Mouse (Mus musculus): ENCODE results near the gene Gna12. TPM values are rescaled to one million over a fixed set of nuclear protein-coding genes. Genes with fewer than 3 reads are reported as not detected.
A peak's percentile ranks its signal among the peaks of the same experiment; 100 is the strongest.

Gna12 gene
- polyA plus RNA-seq, 1 experiment from 2014 or later, result 43.8 TPM

DNA sequence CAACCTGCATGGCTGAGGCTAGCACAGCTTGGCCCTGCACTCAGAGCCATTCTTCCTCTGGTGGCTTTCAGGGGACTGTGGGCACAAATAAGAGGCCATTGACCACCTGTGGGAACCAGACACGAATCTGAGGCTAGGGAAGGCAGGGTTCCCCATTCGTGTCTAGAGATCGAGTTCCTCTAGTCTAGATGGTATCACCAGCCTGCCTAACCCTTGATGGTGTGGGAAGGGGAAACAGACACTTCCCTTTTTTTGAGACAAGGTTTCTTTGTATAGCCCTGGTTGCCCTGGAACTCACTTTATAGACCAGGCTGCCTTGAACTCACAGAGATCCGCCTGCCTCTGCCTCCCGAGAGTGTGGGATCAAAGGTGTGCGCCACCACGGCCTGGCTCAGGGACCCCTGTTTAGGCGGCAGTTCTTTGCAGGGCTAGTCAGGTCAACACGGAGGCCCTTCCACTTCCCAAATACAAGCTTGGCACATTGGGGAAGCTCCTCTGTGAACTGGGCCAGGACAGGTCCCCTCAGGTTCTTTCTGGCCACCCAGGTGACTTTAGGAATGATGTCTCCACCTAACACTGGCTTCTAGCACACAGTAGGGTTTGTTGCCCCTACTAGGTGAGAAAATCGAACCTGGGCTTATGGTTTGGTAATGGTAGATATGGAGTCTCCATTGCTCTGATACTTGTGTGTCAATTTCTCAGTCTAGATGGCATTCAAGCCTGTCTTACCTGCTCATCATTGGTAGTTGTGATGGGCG lies 99.0 kb downstream of the Gna12 start:
- WGBS, result 90% methylated on average over 11 of the region's 11 CpGs
- Histone ChIP-seq H3K36me3 (no peaks in the 10 kb centered on the region), H3K27ac (replicated peaks) (no peak overlapping the region), H3K4me2 (no peak overlapping the region), H3K9ac (replicated peaks) (no peak overlapping the region), H3K9me3 (replicated peaks) (no peaks in the 10 kb centered on the region), H3K4me1 (peaks cover 10% of the 10 kb centered on the region), H3K4me3 (replicated peaks) (no peak overlapping the region), H3K27me3 (replicated peaks) (peaks cover 19% of the 10 kb centered on the region)
- no peak for ATAC-seq (ENCODE audit: low FRiP score)

DNA sequence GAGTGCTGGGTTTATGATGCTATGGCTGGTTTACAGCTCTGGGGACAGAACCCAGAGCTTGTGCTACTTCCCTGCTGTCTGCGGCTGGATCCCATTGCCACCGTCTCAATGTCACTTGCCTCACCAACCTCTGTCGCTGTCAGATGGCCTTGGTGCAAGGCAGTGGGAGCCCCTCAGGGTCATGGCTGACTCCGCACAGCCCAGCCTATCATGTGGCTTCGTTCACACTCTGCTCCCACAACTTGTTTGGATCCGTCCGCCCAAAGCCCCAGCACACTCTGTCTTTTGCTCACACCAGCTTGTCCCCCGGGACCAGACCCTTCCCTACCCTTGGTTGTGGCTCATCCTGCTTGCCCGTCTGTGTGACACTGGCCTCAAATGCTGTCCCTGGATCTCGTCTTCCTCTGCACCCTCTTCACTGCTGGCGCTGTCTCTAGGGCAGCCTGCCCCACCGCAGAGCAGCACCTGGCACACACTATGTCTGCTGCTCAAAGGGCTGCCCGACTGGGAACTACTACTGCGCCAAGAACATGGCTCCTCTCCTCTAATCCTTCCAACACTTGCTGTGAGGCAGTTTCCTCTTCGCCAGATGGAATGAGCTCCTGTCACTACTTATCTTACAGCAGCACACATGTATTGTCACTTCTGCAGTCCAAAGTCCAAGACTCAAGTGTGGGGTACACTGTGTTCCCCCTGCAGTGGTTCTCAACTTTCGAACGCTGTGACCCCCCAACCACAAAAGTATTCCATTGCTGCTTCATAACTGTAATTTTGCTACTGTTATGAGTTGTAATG lies 103.1 kb downstream of the Gna12 start:
- Histone ChIP-seq H3K4me2 (no peak overlapping the region), H3K27ac (replicated peaks) (no peak overlapping the region), H3K4me3 (replicated peaks) (no peak overlapping the region), H3K9me3 (replicated peaks) (no peaks in the 10 kb centered on the region), H3K4me1 (peaks cover 17% of the 10 kb centered on the region), H3K36me3 (no peaks in the 10 kb centered on the region), H3K27me3 (replicated peaks) (no peaks in the 10 kb centered on the region), H3K9ac (replicated peaks) (no peak overlapping the region)
- ATAC-seq (ENCODE audit: low FRiP score), result no peak
- WGBS, result 83% methylated on average over 17 of the region's 17 CpGs

DNA sequence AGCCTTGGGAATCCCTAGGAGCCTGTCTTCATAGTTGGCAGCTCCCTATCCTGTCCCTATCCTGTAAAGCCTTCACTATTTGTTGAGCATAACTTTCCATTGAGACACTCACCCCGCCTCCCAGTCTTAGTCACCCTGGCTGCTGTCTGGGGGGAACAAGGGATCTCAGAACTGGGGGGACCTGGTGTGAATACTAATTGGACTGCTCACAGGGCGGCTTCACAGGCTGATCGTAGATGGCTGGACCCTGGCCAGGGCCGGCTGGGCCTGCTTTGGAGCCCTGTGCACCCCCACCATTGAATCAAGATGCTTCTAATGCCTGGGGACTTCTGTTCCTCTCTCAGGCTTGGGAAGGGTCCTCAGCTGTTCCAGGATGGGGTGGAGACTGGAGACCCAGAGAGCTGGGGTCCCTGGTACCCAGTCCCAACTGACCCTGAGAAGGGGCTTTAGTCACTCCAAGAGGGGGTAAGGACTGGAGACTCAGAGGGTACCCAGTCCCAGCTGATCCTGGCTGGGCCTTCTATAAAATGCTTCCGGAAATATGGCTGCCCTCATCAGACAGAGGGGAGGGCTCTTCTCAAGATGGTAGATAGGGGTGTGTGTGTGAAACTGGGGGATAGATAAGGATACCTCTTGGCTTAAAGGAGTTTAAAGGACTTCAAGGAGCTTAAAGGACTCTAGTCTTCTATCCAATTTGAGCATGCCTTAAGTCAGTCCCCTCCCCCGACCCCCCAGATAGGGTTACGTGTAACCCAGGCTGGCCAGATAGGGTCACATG lies 104.0 kb downstream of the Gna12 start:
- WGBS, result 56% methylated on average over 7 of the region's 7 CpGs
- Histone ChIP-seq H3K4me2 (no peak overlapping the region), H3K27me3 (replicated peaks) (no peaks in the 10 kb centered on the region), H3K4me3 (replicated peaks) (no peak overlapping the region), H3K9me3 (replicated peaks) (no peaks in the 10 kb centered on the region), H3K9ac (replicated peaks) (no peak overlapping the region), H3K36me3 (no peaks in the 10 kb centered on the region), H3K4me1 (peaks cover 17% of the 10 kb centered on the region), H3K27ac (replicated peaks) (peak overlapping the region; percentile 66)
- peak; percentile 63; the same call in 1 of the 2 replicates for ATAC-seq (ENCODE audit: low FRiP score)

DNA sequence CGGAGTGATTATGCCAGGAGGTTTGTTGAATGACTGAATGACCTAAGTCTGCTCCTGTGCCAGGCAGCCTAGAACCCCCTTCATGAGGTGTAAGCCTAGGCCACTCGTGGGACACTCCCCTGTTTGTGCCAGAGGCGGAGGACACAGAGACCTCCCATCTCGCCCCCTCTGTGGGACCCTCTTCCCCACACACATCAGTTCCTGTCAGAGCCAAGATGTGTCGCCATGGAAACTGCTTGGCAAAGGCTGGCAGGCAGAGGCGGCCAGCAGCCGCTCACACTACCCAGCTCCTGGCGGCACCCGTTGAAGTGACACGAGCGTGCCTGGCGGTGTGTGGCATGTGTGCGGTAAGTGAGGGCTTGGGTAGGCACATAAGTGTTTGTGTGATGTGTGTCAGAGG lies 106.4 kb downstream of the Gna12 start, which contains the start of gene Amz1:
Gene Amz1 (plus strand): TSS at position 306 of the 400 bp plus-strand sequence.
- Histone ChIP-seq H3K9ac (replicated peaks) (no peak within 1 kb of the TSS), H3K27ac (replicated peaks) (0 out of 2 replicates have a peak within 1 kb of the TSS, but pooled peaks have one; percentile 18), H3K4me1 (peaks cover 17% of the 10 kb centered on the region), H3K4me2 (peak within 1 kb of the TSS; percentile 30; the same call in 1 of the 2 replicates), H3K27me3 (replicated peaks) (no peaks in the 10 kb centered on the region), H3K36me3 (peaks cover 7% of the 10 kb centered on the region), H3K4me3 (replicated peaks) (peak within 1 kb of the TSS; percentile 5; the same call in 1 of the 2 replicates), H3K9me3 (replicated peaks) (no peaks in the 10 kb centered on the region)
- WGBS, result 38% methylated on average over 13 of the region's 13 CpGs
- ATAC-seq (ENCODE audit: low FRiP score), result peak; percentile 53; the same call in 1 of the 2 replicates

DNA sequence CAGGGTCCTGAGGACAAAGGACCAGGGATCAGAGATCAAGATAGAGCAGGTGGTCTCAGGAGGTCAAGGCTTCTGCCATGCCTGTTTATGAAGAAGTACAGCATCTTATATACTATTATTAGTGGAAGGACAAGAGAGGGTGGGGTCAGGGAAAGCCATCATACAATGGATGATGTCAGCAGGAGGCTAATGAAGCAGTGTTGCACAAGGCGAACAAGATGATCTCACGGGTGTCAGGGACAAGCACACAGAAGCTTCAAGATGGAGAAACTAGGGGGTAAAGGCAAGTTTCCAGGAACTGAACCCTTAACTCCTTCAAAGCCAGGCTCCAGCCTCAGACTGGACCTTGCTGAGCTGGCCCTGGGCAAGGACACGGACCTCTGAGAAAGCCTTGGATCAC lies 108.1 kb downstream of the Gna12 start:
- no peak overlapping the region for H3K27ac ChIP-seq (replicated peaks)
- H3K9ac ChIP-seq (replicated peaks), result no peak overlapping the region
- H3K4me2 ChIP-seq, result no peak overlapping the region
- 79% methylated on average over 3 of the region's 3 CpGs for WGBS
- H3K9me3 ChIP-seq (replicated peaks), result no peaks in the 10 kb centered on the region
- H3K27me3 ChIP-seq (replicated peaks), result no peaks in the 10 kb centered on the region
- no peak overlapping the region for H3K4me3 ChIP-seq (replicated peaks)
- peaks cover 24% of the 10 kb centered on the region for H3K36me3 ChIP-seq
- H3K4me1 ChIP-seq, result peaks cover 17% of the 10 kb centered on the region
- ATAC-seq (ENCODE audit: low FRiP score), result no peak

DNA sequence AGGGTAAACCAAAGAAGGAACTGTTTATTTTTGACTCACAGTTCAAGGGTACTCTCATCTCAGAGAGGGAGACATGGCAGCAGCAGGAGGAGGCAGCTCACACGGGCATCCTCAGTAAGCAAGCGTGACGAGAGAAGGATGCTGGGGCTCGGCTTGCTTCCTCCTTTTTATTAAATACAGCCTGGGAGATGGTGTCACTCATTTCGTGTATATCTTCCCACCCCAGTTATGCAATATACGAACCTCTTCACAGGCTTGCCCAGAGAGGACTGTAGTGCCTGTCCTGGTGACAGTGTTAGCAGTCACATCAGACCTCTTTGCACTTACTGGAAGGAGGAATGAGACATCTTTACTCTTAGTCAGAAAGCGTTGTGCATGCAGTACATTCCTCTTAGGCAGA lies 109.5 kb downstream of the Gna12 start:
- Histone ChIP-seq H3K4me2 (no peak overlapping the region), H3K36me3 (peaks cover 38% of the 10 kb centered on the region), H3K4me3 (replicated peaks) (no peak overlapping the region), H3K27me3 (replicated peaks) (no peaks in the 10 kb centered on the region), H3K9me3 (replicated peaks) (no peaks in the 10 kb centered on the region), H3K4me1 (peaks cover 17% of the 10 kb centered on the region), H3K27ac (replicated peaks) (no peak overlapping the region), H3K9ac (replicated peaks) (no peak overlapping the region)
- no peak for ATAC-seq (ENCODE audit: low FRiP score)
- WGBS, result 85% methylated on average over 7 of the region's 7 CpGs

DNA sequence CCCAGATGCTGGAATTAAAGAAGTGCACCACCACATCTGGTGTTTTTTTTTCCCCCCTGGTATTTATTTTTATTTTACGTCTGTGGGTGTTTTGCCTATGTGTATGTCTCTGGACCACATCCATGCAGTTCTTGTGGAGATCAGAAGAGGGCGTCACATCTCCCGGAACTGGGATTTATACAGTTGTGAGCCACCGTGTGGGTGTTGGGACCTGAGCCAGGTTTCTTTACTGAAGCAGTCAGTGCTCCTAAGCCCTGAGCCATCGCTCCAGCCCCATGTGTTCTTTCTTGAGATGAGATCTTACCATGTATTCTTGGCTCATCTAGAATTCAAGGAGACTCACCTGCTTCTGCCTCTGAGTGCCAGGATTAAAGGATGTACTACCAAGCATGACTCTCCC lies 119.2 kb downstream of the Gna12 start:
- H3K36me3 ChIP-seq, result peaks cover 68% of the 10 kb centered on the region
- H3K9ac ChIP-seq (replicated peaks), result no peak overlapping the region
- H3K4me2 ChIP-seq, result no peak overlapping the region
- H3K4me3 ChIP-seq (replicated peaks), result no peak overlapping the region
- H3K4me1 ChIP-seq, result peaks cover 8% of the 10 kb centered on the region
- no peaks in the 10 kb centered on the region for H3K27me3 ChIP-seq (replicated peaks)
- no peak for ATAC-seq (ENCODE audit: low FRiP score)
- no peak overlapping the region for H3K27ac ChIP-seq (replicated peaks)
- WGBS, result 86% methylated on average over 5 of the region's 5 CpGs
- no peaks in the 10 kb centered on the region for H3K9me3 ChIP-seq (replicated peaks)

DNA sequence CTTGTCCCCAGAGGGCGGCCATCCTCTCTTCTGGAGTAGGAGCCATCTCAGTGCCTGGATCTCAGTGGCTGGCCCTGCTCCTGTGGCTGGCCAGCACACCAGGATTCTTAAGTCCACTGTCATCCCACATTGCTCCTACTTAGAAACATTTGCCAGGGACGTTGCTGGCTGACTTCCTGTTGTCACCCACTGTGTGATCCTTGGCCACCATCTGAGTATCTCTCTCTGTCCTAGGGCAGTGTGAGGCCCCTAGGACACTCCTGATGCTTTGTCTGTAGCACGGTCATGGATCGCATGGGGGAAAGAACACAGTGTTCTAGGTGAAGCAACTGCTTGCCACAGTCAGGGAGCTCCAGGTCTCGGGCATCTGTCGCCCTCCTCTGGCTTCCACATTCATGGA lies 119.9 kb downstream of the Gna12 start:
- H3K4me1 ChIP-seq, result peaks cover 15% of the 10 kb centered on the region
- no peak overlapping the region for H3K9ac ChIP-seq (replicated peaks)
- 93% methylated on average over 6 of the region's 6 CpGs for WGBS
- no peak overlapping the region for H3K27ac ChIP-seq (replicated peaks)
- H3K4me3 ChIP-seq (replicated peaks), result no peak overlapping the region
- H3K27me3 ChIP-seq (replicated peaks), result no peaks in the 10 kb centered on the region
- ATAC-seq (ENCODE audit: low FRiP score), result no peak
- no peaks in the 10 kb centered on the region for H3K9me3 ChIP-seq (replicated peaks)
- H3K36me3 ChIP-seq, result peaks cover 61% of the 10 kb centered on the region
- no peak overlapping the region for H3K4me2 ChIP-seq

Other genes starting within 250 kb of the Gna12 start
- 16.7 and 19.4 TPM in 2 replicates for gene Lfng, start 223.1 kb downstream of the Gna12 start, polyA plus RNA-seq (2015; fragmentation: Nextera tagmentation; extraction: Ambion mirVana)
- gene Ttyh3, start 181.4 kb downstream of the Gna12 start, polyA plus RNA-seq (2015; fragmentation: Nextera tagmentation; extraction: Ambion mirVana), result 58.8 and 63.9 TPM in 2 replicates
- gene Iqce, start 128.1 kb downstream of the Gna12 start, polyA plus RNA-seq (2015; fragmentation: Nextera tagmentation; extraction: Ambion mirVana), result 25.5 and 26.2 TPM in 2 replicates
- 25.9 and 26.9 TPM in 2 replicates for gene Brat1, start 125.4 kb downstream of the Gna12 start, polyA plus RNA-seq (2015; fragmentation: Nextera tagmentation; extraction: Ambion mirVana)
- gene Amz1, start 106.3 kb downstream of the Gna12 start, polyA plus RNA-seq (2015; fragmentation: Nextera tagmentation; extraction: Ambion mirVana), result 3.5 and 3.8 TPM in 2 replicates
- 0.26 and 0.84 TPM in 2 replicates for gene Card11, start 170.2 kb upstream of the Gna12 start, polyA plus RNA-seq (2015; fragmentation: Nextera tagmentation; extraction: Ambion mirVana)